Mouse (Mus musculus): ENCODE results near the gene Adamts6.

The Adamts6 gene

DNA sequence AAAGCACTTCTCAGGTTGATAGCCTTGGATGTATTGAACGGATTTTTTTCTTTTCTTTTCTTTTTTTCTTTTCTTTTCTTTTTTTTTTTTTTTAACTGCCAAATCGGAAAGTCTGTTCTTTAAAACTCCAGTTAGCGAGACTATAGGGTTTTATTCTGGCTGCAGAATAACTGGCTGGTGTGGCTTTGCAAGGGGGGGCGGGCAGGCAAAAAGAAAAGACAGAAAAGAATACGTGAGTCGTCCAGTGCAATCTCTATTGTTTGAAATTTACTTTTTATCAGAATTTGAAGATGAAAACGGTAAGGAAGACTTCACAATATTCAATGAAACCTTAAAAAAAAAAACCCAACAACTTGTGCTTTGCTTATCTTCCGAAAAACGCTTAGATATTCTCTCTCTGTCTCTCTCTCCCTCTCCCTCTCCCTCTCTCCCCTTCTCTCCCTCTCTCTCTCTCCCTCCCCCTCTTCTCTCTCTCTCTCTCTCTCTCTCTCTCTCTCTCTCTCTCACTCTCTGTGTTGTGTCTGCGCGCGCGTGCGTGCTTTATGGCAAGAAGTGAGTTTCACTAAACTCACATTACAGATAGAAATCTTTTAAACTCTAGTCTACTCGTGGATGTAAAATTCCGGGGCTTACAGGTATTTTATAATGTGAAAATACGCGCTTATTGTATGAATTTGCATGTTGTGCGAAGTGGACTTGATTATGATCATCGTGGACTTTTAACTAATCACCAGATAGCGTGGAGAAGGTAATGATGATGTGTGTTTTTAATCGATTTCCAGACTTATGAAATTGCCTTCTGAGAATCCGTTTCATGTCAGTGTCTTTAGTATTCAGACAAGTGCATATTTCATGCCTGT, at the start of gene Adamts6:
TSS of gene Adamts6 (plus strand) at position 470 of the 860 bp plus-strand sequence.
- DNase-seq (ENCODE audit: low spot score), result no peak

DNA sequence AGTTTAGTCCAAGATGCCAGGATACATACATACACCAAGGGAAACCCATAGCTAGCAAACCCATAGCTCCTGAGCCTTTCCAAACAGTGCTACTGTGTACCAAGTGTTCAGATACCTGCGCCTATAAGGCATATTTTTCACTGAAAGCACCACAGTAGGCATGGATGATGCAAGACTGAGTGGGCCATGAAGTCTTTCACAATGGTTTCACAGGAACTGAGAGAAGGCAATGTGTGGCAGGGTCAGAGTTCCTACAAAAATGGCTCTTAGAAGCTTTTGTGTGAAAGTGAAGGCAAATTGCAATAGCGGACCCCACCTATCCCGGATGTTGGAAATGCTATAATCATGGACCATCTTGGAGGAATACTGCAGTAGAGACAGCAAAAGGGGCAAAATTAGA, 28.6 kb upstream of the Adamts6 start:
- DNase-seq (ENCODE audit: low spot score), result no peak

DNA sequence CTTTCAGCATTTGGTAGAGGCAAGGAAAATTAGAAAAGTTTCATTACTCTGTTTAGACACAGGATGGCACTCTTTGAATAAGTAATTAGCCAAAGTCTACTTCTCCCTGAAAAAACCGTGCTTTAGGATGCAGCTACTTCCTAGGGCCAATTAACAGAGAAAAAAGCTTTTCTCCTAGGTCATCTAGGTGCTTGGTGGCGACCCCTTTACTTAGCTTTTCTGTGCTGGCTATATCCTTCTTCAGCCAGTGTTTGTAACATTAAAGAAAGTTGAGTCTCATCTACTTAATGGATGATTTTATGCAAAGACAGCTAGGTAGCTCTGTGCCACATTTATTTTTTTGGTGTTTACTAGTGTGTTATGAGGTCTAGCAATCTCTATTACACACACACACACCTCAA, 2.6 kb upstream of the Adamts6 start:
- DNase-seq (ENCODE audit: low spot score), result no peak

DNA sequence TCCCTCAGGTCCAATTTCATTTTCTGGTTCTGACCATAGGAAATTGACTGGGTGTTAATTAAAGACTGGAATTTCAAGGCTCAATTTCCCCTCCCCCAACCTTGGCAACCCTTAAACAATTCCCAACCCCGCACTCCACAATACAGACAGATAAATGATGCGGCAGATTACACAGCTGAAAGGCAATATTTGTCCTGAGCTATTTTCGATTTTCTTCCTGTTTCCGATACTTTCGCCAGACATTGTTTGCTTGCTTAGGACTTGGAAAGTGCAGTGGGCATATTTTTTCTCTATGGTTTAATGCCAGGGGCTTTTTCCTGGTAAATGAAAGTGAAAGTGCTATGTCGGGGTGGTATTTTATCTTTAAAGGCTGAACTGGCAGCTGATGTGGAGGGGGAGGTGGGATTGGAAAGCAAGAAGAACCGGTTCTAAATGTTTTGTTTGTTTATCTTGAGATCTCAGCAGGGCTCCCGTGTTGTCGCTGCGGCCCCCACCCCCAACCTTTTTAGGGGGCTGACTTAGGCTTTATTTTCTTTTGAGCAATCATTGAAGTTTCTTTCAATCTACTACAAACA, 1.8 kb upstream of the Adamts6 start:
- no peak for DNase-seq (ENCODE audit: low spot score)

DNA sequence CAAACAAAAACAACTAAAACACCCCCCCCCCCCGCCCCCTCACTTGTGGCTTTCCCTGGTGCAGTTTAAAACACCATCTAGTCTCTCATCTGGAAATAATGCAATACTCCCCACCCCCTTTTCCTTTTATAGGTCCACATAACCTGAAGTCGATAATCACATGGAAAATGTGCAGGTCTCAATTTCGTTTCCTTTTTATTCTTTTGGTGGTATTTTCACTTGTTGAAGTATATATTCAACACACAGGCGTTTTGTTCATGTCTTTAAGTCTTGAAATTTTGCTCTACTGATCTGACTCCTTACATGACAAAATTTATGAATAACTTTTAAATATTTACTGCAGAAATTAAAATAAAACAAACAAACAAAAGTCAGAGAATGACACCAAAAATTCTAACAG, 1.3 kb upstream of the Adamts6 start:
- DNase-seq (ENCODE audit: low spot score), result no peak

DNA sequence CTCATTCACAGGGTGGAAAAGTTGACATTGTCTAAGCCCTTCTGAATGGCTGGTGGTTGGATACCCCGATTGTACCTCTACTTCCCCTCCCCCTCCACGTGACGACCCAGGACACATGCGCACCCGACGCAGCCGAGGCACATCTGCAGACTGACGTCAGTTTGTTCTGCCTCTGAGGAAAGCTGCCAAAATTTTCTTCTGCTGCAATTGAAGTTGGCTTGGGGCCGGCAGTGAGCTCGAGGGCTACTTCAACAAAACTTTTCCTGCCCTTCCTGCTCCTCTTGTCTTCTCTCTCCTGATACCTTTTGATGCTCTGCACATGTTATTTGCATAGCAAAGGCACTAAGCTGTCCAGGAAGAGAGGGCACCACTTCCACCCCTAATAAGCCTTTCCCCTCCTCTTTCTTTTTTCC, 732 bp upstream of the Adamts6 start:
- DNase-seq (ENCODE audit: low spot score), result peak; percentile 72

DNA sequence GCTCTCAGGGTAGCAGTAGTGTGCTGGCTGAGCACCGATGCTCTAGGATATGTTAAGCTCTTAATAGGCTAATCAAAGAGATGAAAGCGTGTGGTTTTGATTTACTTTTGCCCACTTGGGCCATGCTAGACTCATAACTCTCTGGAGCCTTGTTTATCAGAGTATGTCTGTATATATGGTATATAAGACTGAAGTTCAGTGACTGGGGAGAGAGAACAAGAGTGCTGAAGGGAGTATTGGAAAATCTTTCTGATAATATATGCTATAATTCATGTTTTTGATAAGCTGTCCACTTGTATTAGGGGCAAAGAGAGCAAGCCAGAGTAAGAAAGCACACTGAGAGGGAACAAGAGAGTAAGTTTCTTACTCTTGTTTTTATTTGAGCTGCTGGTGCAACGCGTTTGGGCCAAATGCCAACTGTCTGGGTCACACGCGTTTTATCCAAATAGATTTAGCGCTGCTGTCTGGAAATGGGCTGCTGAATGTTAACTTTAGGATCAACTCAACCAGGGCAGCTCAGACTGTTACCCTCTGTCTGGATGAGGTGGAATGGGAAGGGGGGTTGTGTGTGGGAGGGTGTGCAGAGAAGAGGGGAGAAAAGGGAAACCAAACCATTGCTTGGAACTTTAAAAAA, 708 bp downstream of the Adamts6 start:
- peak; percentile 23 for DNase-seq (ENCODE audit: low spot score)

DNA sequence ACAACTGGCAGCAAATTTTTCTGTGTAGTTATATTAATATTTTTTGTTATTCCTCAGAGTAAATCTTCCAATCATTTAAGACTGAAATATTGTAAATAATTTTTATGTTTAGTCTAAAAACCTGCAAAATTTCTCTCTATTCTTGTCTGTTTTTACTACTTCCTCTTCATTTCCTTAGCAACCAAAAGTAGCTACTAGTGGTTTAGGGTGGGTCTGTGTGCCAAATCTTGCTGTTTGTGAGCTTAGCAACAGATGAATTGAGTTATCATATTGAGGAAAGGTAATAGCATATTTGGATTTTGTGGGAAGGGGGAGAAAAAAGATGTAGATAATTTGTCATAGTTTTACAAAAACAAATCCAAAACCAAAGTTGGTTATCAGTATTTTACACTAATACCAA, 1.5 kb downstream of the Adamts6 start:
- DNase-seq (ENCODE audit: low spot score), result no peak

DNA sequence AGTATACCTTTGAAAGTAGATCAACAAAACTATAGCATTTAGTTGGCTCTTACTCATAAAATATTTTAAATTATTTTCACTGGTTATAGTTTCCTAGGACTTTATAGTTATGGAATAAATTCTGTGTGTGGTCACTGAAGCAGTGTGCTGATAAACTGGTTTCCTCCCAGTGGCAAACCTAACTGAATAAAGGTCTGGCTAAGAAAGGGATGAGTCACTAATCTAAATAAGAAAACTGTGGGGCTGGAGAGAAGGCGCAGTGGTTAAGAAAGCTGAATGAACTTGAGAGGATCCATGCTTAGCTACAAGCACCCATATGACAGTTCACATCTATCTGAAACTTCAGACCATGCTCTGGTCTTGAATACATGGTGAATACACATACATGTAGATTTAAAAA, 7.8 kb downstream of the Adamts6 start:
- no peak for DNase-seq (ENCODE audit: low spot score)

DNA sequence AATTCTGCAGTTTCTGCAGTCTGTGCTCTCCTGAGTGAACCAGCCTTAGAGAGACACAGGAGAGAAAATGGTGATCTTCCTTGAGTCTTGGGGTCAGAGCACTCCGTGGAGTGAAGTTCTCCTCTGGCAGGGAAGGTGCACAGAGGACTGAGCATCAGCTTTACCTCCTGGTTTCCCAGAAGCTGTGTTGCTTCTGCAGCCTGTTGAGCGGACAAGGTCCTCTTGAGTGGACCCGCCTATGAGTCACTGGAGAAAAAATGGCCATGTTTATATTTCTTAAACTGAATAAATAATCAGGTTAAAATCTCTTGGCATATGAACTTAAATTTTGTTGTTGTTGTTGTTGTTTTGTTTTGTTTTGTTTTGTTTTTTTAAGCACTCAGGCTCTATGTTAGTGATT, 41.7 kb downstream of the Adamts6 start:
- no peak for DNase-seq (ENCODE audit: low spot score)

DNA sequence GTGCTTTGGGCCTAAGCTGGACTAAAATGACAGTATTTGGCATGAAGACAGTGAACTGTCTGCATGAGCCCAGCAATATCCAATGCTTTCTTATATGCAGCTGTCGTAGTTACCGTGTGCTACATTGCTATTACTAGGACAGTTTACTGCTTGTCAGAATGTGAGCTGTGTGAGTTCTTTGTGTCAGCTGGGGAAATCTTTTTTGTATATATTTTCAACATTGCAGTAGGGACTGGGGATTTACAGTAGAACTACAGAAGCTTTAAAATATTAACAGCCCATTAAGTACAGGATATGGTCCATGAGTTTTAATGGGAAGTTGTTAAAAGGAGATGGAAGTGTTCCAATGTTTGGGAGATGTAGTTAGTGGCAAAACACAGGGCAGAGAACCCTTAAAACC, 42.1 kb downstream of the Adamts6 start:
- DNase-seq (ENCODE audit: low spot score), result no peak

DNA sequence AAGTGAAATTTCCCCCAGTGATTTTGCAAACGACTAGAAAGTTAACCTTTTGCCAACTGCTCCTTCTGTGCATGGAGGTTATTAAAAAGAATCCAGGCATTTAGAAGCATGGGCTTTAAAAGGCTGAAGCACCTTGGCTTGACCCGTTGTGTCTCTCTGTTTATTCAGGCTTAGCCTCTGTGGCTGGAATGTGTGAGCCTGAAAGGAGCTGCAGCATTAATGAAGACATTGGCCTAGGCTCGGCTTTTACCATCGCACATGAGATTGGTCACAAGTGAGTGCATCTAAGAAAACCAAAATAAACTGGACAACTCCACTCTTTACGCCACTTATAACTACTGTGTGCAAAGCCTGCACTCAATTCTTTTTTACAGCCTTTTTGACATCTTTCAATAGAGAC, 65.0 kb downstream of the Adamts6 start:
- no peak for DNase-seq (ENCODE audit: low spot score)

DNA sequence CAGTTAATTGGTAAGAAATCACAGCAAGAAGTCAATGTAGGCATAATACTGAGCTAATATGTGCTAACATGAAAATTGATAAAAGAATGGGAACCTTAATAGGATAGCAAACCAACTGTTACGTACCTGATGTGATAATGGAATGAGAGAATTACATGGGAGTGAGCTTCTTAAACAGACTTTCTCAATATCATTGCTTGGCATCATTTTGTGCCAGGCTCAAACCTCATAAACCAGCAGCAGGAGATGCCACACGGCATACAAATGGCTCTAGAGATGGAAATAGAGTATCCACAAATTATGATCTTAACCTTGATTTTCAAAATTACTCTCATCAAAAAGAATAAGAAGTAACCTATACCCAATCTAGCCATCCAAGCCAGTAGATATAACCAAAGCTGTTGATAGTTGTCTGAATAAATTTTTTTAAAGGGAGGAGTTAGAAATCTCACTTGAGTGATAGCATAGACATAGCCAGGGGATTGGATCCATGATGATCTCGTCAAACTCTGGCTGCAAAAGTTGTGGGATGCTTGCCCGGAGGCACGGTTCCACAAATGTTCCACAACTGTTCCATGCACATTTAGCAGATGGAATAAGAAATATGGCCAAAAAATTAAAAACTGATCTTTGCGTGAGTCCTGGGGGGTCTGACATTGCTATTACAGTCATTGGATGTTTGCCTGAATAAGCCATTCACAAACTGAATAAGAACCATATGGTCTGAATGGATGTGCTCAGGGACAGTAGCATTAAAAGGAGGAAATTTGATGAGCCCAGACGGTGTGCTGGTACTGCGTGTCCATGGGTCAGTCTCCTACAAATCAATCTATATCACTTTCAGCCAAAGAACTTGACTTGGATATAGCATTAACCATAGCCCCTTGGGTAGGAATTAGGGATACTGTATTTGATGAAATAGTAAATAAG, 106.1 kb downstream of the Adamts6 start:
- DNase-seq (ENCODE audit: low spot score), result no peak

DNA sequence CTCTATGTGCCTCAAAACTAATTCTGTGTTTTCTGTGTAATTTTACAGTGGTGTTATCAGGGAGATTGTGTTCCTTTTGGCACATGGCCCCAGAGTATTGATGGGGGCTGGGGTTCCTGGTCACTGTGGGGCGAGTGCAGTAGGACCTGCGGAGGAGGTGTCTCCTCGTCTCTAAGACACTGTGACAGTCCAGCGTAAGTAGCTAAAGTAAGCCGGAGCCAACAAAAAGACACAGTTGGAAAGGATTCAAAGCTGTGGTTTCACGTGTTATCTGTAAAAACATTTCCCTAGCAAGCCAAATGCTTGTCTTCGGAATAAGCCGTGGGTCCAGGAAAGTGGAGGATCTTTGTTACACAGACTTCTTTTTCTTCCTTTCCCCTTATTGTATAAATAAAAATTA, 110.2 kb downstream of the Adamts6 start:
- no peak for DNase-seq (ENCODE audit: low spot score)

DNA sequence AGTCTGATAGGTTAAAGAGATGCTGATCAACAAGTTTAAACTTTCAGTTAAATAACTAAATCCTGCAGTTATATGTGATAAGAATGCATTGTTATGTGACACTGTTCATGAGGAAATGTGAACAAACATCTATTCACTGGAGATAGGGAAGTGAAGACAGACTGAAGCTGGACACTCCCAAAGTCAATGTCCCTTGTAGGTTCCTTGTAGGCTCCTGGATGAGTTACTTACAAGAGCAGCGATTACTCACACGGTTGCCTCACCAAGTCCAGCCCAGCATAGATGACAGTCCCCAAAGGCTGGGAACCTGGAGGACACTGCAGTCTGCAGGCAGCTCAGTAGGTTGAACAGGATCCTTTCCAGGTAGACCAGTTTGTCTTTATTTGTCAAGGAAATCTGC, 145.1 kb downstream of the Adamts6 start:
- DNase-seq (ENCODE audit: low spot score), result no peak

DNA sequence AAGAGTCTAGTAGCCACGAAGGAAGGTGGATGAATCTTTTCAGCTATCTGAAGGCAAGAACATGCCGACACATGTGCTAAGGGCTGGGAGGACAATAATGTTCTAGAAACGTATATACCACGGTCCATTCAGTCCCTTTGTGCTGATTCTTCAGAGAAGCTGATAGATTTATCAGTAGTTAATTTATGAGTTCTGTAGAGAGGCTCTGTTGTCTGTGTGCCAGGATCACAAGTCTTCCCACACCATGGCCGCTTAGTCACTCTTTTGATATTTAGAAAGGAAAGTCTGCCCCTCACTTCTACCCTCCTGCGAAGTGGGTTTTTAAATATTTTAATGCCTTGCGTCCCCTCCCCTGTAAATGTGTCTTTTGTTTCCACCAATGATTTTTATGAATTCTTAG, 154.9 kb downstream of the Adamts6 start:
- no peak for DNase-seq (ENCODE audit: low spot score)

DNA sequence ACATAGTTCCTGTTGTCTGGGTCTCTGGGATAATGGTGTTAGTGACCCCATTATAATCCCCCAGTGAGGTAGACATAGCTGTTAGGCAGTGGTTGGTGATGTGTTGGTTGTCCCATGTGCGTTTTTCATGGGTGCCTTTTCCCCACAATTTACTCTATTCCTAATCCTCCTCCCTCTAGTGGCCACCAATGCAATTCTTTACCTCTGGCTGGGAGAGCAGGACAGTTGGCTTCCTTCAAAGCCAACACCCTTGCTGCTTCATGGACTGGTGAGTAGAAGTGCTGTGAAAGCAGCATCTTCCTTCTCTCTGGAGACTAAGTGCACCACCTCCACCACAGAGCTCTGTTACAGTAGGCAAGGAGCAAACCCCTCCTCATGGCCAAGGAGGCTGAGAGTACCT, 157.8 kb downstream of the Adamts6 start:
- no peak for DNase-seq (ENCODE audit: low spot score)

DNA sequence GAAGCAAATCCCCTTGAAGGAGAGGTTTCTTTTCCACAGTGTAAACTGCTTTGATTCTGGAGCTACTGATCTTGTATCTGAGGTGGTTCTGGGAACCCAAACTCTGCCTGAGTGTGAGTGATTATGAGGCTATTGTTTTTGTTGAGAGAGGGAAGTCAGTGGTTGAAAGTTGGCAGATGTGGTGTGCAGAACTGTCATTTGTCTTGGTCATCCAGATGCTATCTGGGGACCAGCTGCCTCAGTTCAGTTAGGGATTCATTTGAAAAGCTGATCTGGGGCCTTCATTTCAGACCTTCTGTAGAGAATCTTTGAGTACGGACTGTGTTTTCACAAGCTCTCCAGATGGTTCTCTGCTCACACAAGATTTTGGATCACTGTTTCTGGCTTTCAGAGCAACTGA, 159.3 kb downstream of the Adamts6 start:
- DNase-seq (ENCODE audit: low spot score), result no peak

DNA sequence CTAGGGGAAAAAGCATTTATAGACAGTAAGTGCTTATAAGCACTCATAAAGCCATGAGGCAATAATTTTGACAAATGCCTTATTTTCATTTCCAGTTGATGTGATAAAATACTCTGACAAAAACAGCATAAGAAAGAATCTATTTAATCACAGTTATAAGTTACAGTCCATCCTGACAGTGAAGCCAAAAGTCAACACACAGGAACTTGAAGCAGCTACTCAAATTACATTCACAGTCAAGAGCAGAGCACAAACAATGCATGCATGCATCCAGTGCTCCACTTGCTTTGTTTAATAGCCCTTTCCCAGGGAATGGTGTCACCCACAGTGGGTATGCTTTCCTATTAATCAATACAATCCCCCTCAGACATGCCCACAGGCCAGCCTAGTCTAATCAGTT, 159.8 kb downstream of the Adamts6 start:
- no peak for DNase-seq (ENCODE audit: low spot score)

DNA sequence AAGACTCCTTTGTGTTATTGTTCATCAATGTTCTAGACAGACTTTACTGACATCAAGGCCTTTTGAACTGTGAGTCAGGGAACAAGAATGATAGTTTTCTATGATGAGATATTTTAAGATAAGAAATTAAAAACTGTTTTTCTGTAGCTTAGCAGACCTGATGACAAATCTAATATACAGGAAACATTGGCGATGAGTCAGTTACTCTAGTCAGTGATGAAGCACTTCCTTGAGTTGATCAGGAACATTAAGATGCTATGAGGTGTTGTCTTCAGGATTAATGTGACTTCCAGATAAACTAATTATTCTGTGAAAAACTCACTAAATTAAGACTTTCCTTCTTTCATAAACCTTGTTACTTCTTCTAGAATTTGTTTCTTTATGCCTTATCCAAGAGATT, 160.7 kb downstream of the Adamts6 start:
- no peak for DNase-seq (ENCODE audit: low spot score)

DNA sequence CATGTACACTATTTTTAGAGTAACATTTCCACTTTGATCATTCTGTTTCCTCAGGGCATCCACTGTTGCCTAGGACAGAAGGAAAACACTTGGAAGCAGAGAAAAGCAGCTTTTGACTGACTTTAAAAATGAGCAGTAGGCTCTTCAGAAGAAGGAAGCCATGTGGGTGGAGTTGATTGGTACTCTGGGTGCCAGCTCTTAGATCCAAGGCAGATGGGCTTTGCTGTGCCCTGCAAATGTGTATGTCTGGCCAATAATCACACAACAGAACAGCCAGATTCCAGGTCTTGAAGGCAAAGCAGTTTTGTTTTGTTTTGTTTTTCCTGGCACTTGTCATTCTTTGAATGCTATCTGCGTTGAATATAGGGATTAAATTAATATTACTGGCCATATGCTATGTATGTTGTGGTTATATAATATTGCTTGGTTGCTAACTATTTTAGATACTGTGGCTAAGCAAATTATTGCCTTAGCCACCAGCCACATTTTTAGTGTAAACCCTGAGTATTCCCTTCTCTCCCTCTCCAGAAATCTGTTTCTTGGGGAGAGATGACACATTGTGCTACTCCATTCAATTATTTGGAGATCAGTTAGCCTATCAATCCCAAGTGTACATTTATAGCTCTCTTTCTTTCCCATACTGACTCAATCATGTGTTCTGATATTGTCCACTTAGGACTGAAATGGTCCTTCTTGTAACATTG, 165.8 kb downstream of the Adamts6 start:
- DNase-seq (ENCODE audit: low spot score), result no peak

DNA sequence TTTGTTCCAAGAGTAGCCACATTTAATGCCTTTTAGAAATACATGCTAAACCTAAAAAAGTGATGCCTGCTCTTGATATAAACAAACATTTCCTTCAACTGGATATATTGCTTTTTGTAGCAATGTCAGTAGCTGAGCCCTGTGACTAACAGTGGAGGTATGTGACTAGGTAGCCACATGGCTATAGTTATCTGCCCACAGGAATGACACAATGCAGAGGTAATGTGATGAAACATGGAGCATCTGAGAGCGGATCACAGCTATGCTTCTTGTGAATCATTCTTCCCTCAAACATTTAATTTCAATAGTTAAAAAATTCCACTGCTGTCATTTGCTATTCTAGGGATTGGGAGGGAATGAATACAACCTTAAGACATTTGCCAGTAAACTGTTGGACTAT, 172.7 kb downstream of the Adamts6 start:
- no peak for DNase-seq (ENCODE audit: low spot score)

Measured in ovary, postnatal 10 days (tissue).